Mouse (Mus musculus) heart, embryonic 15.5 days (tissue): ENCODE measurements around the gene F2rl2. TPM values are rescaled to one million over a fixed set of nuclear protein-coding genes. Genes with fewer than 3 reads are reported as not detected.

ENCODE experiments used
- ATAC-seq: fragments of 200-750 bp; cut with Nextera tagmentation; replicated peaks from 2 replicates; pipeline ENCODE4 v1.8.0; 2017; ENCODE audit warnings: low read depth, moderate TSS enrichment; ENCODE audit not compliant: insufficient number of reproducible peaks, insufficient read depth, low FRiP score
- H3K27ac ChIP-seq: fragments of 300-500 bp; sonication (generic); 2 replicates; pipeline ENCODE4 v1.5.1; 2015; ENCODE audit warnings: mild to moderate bottlenecking, inconsistent platforms
- H3K27me3 ChIP-seq: fragments of 300-500 bp; sonication (generic); 2 replicates; pipeline ENCODE4 v1.6.1; 2015; ENCODE audit warnings: inconsistent platforms
- H3K36me3 ChIP-seq: fragments of 300-500 bp; sonication (generic); 2 replicates; pipeline ENCODE4 v1.6.1; 2015; ENCODE audit warnings: mild to moderate bottlenecking, inconsistent platforms
- H3K4me1 ChIP-seq: fragments of 300-500 bp; sonication (generic); replicated peaks from 2 replicates; pipeline ENCODE4 v1.6.1; 2015; ENCODE audit warnings: inconsistent platforms
- H3K4me2 ChIP-seq: fragments of 300-500 bp; sonication (generic); 2 replicates; pipeline ENCODE4 v1.6.1; 2015; ENCODE audit warnings: inconsistent platforms, mild to moderate bottlenecking, moderate library complexity
- H3K4me3 ChIP-seq: fragments of 300-500 bp; sonication (generic); 2 replicates; pipeline ENCODE4 v1.5.1; 2015; ENCODE audit warnings: mild to moderate bottlenecking, inconsistent platforms
- H3K9ac ChIP-seq: fragments of 300-500 bp; sonication (generic); 2 replicates; pipeline ENCODE4 v1.6.1; 2015; ENCODE audit warnings: mild to moderate bottlenecking, inconsistent platforms
- H3K9me3 ChIP-seq: fragments of 300-500 bp; sonication (generic); replicated peaks from 2 replicates; pipeline ENCODE4 v1.6.1; 2016; ENCODE audit warnings: inconsistent platforms
- WGBS: fragments of 180-500 bp; shearing (Covaris S2); methylation state at CpG from one replicate; pipeline ENCODE4 v1.1.7; 2015; ENCODE audit warnings: mixed read lengths; 5-methylcytosine and 5-hydroxymethylcytosine counted together
- polyA plus RNA-seq: library from polyadenylated mRNA; unstranded; fragments of >200 nt; fragmentation: Nextera tagmentation; extraction: Ambion mirVana; gene quantifications from 2 replicates; pipeline ENCODE4 v1.2.1, GENCODE M21; 2015

Gene F2rl2
- polyA plus RNA-seq, result 0.47 and 0.52 TPM in 2 replicates

GRCm38 (mm10) chr13:95696654-95697163, at the start of gene F2rl2:
F2rl2 (plus strand) TSS chr13:95696853.
- ATAC-seq, result no peak
- WGBS, result 52% methylated on average over 4 of the region's 4 CpGs
- Histone ChIP-seq H3K4me3 (no peak within 1 kb of the TSS), H3K9ac (no peak within 1 kb of the TSS), H3K27ac (no peak within 1 kb of the TSS), H3K36me3 (no peaks in the 10 kb centered on the region), H3K4me2 (no peak within 1 kb of the TSS), H3K9me3 (no peaks in the 10 kb centered on the region), H3K4me1 (peaks cover 5% of the 10 kb centered on the region; the same call in 1 of the 2 replicates), H3K27me3 (no peaks in the 10 kb centered on the region)

GRCm38 (mm10) chr13:95647248-95647647, 49.4 kb upstream of the F2rl2 start:
- H3K27me3 ChIP-seq, result no peaks in the 10 kb centered on the region
- no peak overlapping the region for H3K4me3 ChIP-seq
- ATAC-seq, result no peak
- peaks cover 15% of the 10 kb centered on the region for H3K4me1 ChIP-seq
- H3K36me3 ChIP-seq, result no peaks in the 10 kb centered on the region
- H3K9me3 ChIP-seq, result no peaks in the 10 kb centered on the region
- no peak overlapping the region for H3K4me2 ChIP-seq
- H3K9ac ChIP-seq, result no peak overlapping the region
- 53% methylated on average over 4 of the region's 4 CpGs for WGBS
- H3K27ac ChIP-seq, result peak overlapping the region; percentile 44

GRCm38 (mm10) chr13:95649941-95650340, 46.7 kb upstream of the F2rl2 start:
- WGBS, result 85% methylated on average over 3 of the region's 3 CpGs
- Histone ChIP-seq H3K4me1 (peaks cover 9% of the 10 kb centered on the region), H3K4me3 (no peak overlapping the region), H3K9me3 (no peaks in the 10 kb centered on the region), H3K27me3 (no peaks in the 10 kb centered on the region), H3K4me2 (no peak overlapping the region), H3K27ac (no peak overlapping the region), H3K36me3 (no peaks in the 10 kb centered on the region), H3K9ac (no peak overlapping the region)
- no peak for ATAC-seq

- 78% methylated on average over 7 of the region's 7 CpGs for WGBS
- no peak for ATAC-seq
These were observed 44.6 kb upstream of the F2rl2 start for GRCm38 (mm10) chr13:95651870-95652668.

GRCm38 (mm10) chr13:95653696-95654095, 43.0 kb upstream of the F2rl2 start:
- WGBS, result 66% methylated on average over 4 of the region's 4 CpGs
- H3K4me3 ChIP-seq, result no peak overlapping the region
- H3K9ac ChIP-seq, result no peak overlapping the region
- H3K4me1 ChIP-seq, result peaks cover 11% of the 10 kb centered on the region
- H3K27ac ChIP-seq, result no peak overlapping the region
- no peaks in the 10 kb centered on the region for H3K9me3 ChIP-seq
- H3K27me3 ChIP-seq, result no peaks in the 10 kb centered on the region
- no peak overlapping the region for H3K4me2 ChIP-seq
- no peaks in the 10 kb centered on the region for H3K36me3 ChIP-seq
- ATAC-seq, result no peak

More at GRCm38 (mm10) chr13:95651870-95652668, 44.6 kb upstream of the F2rl2 start:
- no peak overlapping the region for H3K9ac ChIP-seq
- no peaks in the 10 kb centered on the region for H3K9me3 ChIP-seq
- H3K27me3 ChIP-seq, result no peaks in the 10 kb centered on the region
- no peaks in the 10 kb centered on the region for H3K36me3 ChIP-seq
- peaks cover 15% of the 10 kb centered on the region for H3K4me1 ChIP-seq
- H3K4me2 ChIP-seq, result no peak overlapping the region
- no peak overlapping the region for H3K27ac ChIP-seq
- no peak overlapping the region for H3K4me3 ChIP-seq

GRCm38 (mm10) chr13:95655284-95655683, 41.4 kb upstream of the F2rl2 start:
- Histone ChIP-seq H3K9ac (no peak overlapping the region), H3K9me3 (no peaks in the 10 kb centered on the region), H3K36me3 (no peaks in the 10 kb centered on the region), H3K4me3 (no peak overlapping the region), H3K4me2 (peak overlapping the region; percentile 20; the same call in 1 of the 2 replicates), H3K27me3 (no peaks in the 10 kb centered on the region), H3K4me1 (peaks cover 11% of the 10 kb centered on the region), H3K27ac (peak overlapping the region; percentile 67)
- 17% methylated on average over 9 of the region's 9 CpGs for WGBS
- ATAC-seq, result 0 out of 2 replicates have a peak, but pooled peaks have one; percentile 48

- H3K4me2 ChIP-seq, result no peak overlapping the region
- H3K36me3 ChIP-seq, result no peaks in the 10 kb centered on the region
- no peak overlapping the region for H3K4me3 ChIP-seq
- 37% methylated on average over 9 of the region's 9 CpGs for WGBS
- H3K9me3 ChIP-seq, result no peaks in the 10 kb centered on the region
- peaks cover 11% of the 10 kb centered on the region for H3K4me1 ChIP-seq
- no peak overlapping the region for H3K9ac ChIP-seq
- peak; percentile 65 for ATAC-seq
- H3K27me3 ChIP-seq, result no peaks in the 10 kb centered on the region
- peak overlapping the region; percentile 11; the same call in 1 of the 2 replicates for H3K27ac ChIP-seq
These were observed 39.5 kb upstream of the F2rl2 start for GRCm38 (mm10) chr13:95657171-95657570.

- no peaks in the 10 kb centered on the region for H3K27me3 ChIP-seq
- H3K9ac ChIP-seq, result no peak overlapping the region
- 57% methylated on average over 7 of the region's 7 CpGs for WGBS
- no peak overlapping the region for H3K4me3 ChIP-seq
- H3K27ac ChIP-seq, result peak overlapping the region; percentile 73
- no peaks in the 10 kb centered on the region for H3K9me3 ChIP-seq
- no peaks in the 10 kb centered on the region for H3K36me3 ChIP-seq
- no peak overlapping the region for H3K4me2 ChIP-seq
- peaks cover 11% of the 10 kb centered on the region for H3K4me1 ChIP-seq
- ATAC-seq, result peak; percentile 37; the same call in 1 of the 2 replicates
These were observed 37.2 kb upstream of the F2rl2 start for GRCm38 (mm10) chr13:95659432-95659831.

- Histone ChIP-seq H3K9ac (no peak overlapping the region), H3K27me3 (no peaks in the 10 kb centered on the region), H3K36me3 (no peaks in the 10 kb centered on the region), H3K4me1 (no peaks in the 10 kb centered on the region), H3K4me3 (no peak overlapping the region), H3K27ac (no peak overlapping the region), H3K4me2 (no peak overlapping the region), H3K9me3 (no peaks in the 10 kb centered on the region)
- 90% methylated on average over 4 of the region's 4 CpGs for WGBS
- ATAC-seq, result no peak
These were observed 32.8 kb upstream of the F2rl2 start for GRCm38 (mm10) chr13:95663834-95664233.

GRCm38 (mm10) chr13:95665644-95666356, 30.9 kb upstream of the F2rl2 start:
- Histone ChIP-seq H3K27ac (no peak overlapping the region), H3K27me3 (no peaks in the 10 kb centered on the region), H3K4me2 (no peak overlapping the region), H3K4me3 (no peak overlapping the region), H3K36me3 (no peaks in the 10 kb centered on the region), H3K9ac (no peak overlapping the region), H3K9me3 (no peaks in the 10 kb centered on the region), H3K4me1 (no peaks in the 10 kb centered on the region)
- no peak for ATAC-seq
- WGBS, result 85% methylated on average over 13 of the region's 13 CpGs

- Histone ChIP-seq H3K27me3 (no peaks in the 10 kb centered on the region), H3K36me3 (no peaks in the 10 kb centered on the region), H3K9ac (no peak overlapping the region), H3K4me3 (no peak overlapping the region), H3K9me3 (no peaks in the 10 kb centered on the region), H3K4me1 (peaks cover 10% of the 10 kb centered on the region), H3K4me2 (0 out of 2 replicates have a peak overlapping the region, but pooled peaks have one; percentile 26), H3K27ac (no peak overlapping the region)
- ATAC-seq, result 0 out of 2 replicates have a peak, but pooled peaks have one; percentile 13
- WGBS, result 28% methylated on average over 7 of the region's 7 CpGs
These were observed 29.4 kb upstream of the F2rl2 start for GRCm38 (mm10) chr13:95667260-95667659.
